Mouse (Mus musculus): ENCODE results near the gene Igf2r. TPM values are rescaled to one million over a fixed set of nuclear protein-coding genes. Genes with fewer than 3 reads are reported as not detected.

Igf2r gene
- total RNA-seq (2021): 100 to 1,000 TPM in 1 of 2 experiments, 10 to 100 TPM in 1; 99.0 to 108 TPM

GRCm38 (mm10) chr17:12769380-12769921 lies at the start of gene Igf2r:
Igf2r (minus strand) TSS chr17:12769664.
- DNase-seq (ENCODE audit: low spot score): peak; percentile 55
- intact Hi-C loops (cut with DNase I): no loop called here

DNA sequence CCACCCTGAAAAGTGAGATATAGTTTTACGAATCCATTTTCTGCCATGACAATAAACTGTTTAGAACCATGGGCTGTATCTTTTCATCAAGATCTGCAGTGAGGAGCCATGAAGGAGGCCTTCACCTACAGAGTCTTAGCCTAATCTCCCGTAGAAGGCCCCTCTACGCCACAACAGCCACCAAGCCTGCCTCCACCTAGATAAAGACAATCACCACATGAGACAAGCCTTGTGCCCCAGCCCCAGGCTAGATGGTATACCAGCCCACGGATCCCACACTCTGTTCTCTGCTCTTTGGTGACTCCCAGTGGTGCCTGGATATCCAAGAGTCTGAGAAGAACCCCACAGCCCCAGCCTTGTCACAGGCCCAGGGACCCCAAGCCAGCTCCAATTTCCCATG lies 46.4 kb upstream of the Igf2r start:
- no peak for DNase-seq (ENCODE audit: low spot score)

GRCm38 (mm10) chr17:12814502-12814901 lies 45.0 kb upstream of the Igf2r start:
- intact Hi-C loops (cut with DNase I): no loop called here
- no peak for DNase-seq (ENCODE audit: low spot score)

More for the DNA sequence above, 46.4 kb upstream of the Igf2r start:
- intact Hi-C loops (cut with DNase I): no loop called here

GRCm38 (mm10) chr17:12810973-12811303 lies 41.5 kb upstream of the Igf2r start:
- DNase-seq (ENCODE audit: low spot score): no peak

DNA sequence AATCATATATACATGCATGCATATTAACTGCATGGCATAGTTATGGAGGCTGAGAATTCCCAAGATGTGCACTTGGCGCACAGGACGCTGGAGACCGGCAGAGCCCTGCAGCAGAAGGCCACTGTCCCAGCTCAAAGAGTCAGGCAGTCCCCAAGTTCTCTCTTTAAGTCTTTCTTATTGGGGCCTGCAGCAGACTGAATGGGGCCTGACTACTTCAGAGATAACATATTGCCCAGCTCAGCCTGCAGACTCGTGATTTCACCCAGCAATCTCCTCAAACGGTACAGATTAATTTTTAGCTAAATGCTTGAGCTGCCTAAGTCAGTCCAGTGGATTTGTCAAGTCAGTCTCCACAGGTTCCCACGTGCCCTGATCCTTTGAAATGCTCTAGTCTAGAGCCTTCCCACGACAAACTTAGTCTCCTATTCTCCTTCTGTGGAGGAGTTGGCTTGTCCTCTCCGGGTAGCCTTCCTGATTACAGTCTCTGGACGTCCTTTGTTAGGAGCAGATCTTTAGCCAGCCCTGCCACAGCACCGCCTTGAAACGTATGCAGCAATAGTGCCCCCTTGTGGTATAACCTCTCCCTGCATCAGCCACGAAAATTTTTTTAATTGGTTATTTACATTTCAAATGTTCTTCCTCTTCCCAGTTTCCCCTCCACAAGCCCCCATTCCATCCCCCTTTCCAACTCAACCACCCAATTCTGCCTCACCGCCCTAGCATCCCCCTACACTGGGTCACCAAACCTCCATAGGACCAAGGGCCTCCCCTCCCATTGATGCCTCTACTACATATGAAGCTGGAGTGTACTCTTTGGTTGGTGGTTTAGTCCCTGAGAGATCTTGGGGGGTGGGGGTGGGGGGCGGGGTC lies 40.9 kb upstream of the Igf2r start:
- DNase-seq (ENCODE audit: low spot score): peak; percentile 59
- intact Hi-C loops (cut with DNase I): loop anchor here (1.0 to 2.0 kb wide), 5 partner anchors 50 to 394 kb away; no protein-coding TSS in a partner anchor

More at GRCm38 (mm10) chr17:12810973-12811303, 41.5 kb upstream of the Igf2r start:
- intact Hi-C loops (cut with DNase I): loop anchor here (1.0 to 2.0 kb wide), 5 partner anchors 50 to 394 kb away; no protein-coding TSS in a partner anchor

DNA sequence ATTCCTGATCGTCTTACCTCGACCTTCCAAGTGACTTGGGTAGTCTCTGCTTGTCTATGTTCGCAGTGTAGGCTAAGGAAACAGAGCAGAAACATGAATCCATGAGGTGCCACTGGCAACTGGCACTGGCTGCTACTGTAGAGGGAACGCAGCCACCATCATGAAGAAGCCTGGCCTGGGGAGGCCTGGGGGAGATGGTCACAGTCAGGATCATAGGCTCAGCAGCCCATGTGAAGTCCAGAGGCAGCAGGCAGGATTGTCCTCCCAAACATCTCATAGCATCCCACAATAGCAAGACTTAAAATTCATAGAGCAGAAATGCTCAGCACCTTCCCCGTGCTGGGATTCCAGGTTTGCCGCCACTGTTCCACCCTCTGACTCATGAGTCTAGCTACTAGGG lies 39.4 kb upstream of the Igf2r start:
- no peak for DNase-seq (ENCODE audit: low spot score)
- intact Hi-C loops (cut with DNase I): no loop called here

GRCm38 (mm10) chr17:12804584-12805445 lies 35.4 kb upstream of the Igf2r start:
- DNase-seq (ENCODE audit: low spot score): no peak
- intact Hi-C loops (cut with DNase I): no loop called here

DNA sequence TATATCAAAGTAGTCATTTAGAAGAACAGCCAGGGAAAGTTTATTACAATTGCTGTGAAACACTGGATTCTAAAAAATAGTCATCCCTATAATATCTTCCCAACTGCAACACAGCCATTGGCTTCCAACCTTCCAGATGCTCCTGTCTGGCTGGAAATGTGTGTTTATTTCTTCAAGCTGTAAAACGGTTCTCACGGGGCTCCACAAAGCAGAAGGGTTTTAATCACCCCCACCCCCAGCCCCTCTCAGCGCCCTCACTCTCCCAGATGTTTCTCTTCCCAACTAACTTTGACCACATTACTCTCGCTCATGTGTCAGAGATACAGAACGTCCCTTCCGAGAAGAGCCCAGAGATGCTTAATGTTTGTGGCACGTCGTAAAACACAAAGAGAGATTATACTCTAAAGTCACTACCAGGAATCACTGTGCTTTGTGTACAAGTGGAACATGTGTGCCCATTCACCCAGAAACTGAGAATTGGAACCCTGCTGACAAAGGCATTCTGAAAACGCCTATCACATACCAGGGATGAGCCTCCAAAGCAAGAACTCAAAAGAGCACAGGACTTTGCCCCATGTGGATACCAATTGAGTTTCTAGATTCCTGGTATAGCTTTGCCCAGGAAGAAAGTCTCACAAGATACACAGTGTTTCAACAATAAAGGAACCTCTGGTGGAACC lies 32.5 kb upstream of the Igf2r start:
- intact Hi-C loops (cut with DNase I): no loop called here
- no peak for DNase-seq (ENCODE audit: low spot score)

DNA sequence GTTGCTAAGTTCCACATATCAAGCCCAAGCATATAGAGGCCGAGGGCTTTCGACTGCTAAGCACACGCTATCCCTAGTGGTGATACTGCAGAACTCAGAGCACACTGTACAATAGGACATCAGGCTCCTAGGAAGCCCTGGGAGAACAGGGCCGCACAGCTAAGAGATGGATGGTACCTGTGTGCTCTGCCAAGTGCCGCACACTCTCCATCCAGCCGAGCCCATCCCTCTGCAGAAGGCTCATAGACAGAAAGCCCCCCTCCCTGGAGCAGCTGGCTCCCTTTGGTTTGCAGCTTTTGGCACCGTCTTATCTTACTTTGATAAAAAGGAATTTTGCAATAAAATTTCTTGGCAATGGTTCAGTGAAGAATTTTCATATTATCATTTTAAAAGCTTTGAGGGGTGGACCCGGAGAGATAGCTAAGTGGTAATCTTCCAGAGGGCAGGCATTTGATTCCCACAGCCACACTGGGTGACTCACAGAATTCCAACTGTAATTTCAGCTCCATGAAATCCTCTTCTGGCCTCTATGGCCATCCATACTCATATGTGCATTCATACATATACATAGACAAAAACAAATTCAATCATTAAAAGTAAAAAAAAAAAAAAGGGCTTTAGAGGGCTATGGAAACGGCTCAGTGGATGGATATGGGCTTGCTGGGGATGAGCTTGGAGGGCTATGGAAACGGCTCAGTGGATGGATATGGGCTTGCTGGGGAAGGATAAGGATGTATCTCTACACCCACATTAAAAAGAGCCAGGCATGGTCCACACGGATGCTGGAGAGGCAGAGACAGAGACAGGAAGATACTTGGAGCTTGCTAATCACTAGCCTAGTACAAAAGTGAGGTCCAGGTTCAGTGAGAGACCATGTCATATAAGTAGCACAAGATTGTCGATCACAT lies 30.2 kb upstream of the Igf2r start:
- intact Hi-C loops (cut with DNase I): no loop called here
- DNase-seq (ENCODE audit: low spot score): no peak

- no peak for DNase-seq (ENCODE audit: low spot score)
- intact Hi-C loops (cut with DNase I): no loop called here
Observed at GRCm38 (mm10) chr17:12798571-12798970, 29.1 kb upstream of the Igf2r start.

- DNase-seq (ENCODE audit: low spot score): no peak
- intact Hi-C loops (cut with DNase I): no loop called here
Observed at GRCm38 (mm10) chr17:12797427-12798029, 28.1 kb upstream of the Igf2r start.

DNA sequence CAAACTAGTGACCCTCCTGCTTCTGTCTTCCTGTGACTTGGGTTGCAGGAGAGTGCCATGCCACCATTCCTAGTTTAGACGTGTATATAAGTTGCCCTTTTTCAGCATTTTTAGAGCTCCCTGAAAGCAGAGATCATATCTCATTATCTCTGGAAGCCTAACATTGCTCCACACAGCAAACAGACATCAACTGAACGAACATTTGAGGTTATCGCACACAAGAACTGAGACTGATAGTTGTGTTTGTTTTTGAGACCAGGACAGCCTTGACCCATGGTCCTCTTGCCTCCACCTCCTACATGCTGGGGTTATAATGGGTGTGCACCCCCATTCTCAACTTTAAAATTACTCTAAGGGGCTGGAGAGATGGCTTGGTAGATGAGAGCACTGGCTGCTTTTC lies 27.2 kb upstream of the Igf2r start:
- DNase-seq (ENCODE audit: low spot score): no peak
- intact Hi-C loops (cut with DNase I): no loop called here

DNA sequence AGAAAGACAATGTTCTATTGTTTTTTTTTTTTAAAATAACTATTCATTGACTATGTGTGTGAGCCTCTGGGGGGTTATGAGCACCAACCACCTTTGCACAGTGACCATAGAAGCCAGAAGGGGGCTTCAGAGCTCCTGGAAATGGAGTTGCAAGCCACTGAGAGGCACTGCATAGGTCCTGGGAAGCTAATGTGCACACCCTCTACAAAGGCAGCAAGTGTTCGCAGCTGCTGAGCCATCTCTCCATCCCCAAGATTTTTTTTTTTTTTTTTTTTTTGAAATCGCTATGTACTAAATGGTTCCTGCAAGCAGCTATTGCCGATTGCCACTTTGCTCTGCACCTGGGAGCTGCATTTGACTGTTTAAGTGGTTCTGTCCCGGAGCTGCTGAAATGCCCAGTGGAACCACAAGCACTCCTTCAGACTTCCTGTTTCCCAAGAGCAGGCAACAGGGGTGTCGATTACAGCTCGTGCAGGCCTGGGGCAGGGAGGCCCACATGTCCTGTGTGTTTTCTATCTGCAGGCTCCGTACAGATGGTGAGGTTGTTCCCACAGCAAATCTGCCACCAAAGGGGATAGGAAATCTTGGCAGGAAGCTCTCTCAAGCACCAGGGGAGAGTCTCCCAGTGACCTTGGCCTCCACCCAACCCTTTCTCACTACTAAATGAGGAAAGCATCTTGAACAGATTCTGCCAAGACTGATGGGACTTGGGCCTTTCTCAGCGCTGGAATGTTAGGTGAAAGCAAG lies 24.4 kb upstream of the Igf2r start:
- intact Hi-C loops (cut with DNase I): loop anchor here (2.0 to 5.0 kb wide), 2 partner anchors 35 to 52 kb away; no protein-coding TSS in a partner anchor
- peak; percentile 82 for DNase-seq (ENCODE audit: low spot score)

DNA sequence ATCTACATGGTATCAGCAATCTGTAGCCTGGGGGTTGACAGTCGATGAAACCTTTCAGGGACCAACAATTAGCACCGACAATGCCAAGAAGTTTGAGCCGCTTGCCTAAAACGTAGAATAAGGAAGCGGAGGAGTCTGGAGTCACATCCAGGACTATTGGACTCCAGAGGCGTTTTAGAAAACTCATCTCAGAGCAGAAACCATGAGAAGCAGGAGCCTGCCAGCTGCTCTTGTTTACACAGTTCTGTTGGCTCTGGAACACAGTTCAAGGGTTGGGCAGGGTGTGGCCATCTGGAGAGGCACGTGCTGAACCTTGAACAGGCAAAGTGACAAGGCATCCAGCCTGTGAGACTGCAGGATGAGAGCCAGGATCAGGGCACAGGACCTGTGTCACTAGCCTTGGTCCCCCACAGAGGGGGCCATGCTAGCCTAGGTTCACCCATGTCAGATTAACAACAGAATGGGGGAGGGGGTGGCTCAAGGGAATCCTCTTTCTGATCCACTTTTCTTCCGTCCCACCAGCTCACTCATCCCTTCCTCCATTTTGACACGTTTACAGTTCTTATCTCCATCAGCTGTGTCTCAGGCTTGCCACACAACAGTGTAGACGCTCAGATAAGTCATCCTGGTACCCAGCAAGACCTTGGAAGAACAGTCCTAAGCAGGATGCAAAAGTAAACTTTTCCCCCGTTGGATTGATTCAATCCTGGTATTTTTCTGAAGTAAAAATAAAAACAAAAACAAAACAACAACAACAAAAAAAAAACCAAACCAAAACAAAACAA lies 23.1 kb upstream of the Igf2r start:
- DNase-seq (ENCODE audit: low spot score): peak; percentile 68
- intact Hi-C loops (cut with DNase I): loop anchor here (2.0 to 5.0 kb wide), 2 partner anchors 34 to 50 kb away; no protein-coding TSS in a partner anchor

- DNase-seq (ENCODE audit: low spot score): peak; percentile 64
- intact Hi-C loops (cut with DNase I): loop anchor here (2.0 to 5.0 kb wide), 2 partner anchors 49 to 67 kb away; no protein-coding TSS in a partner anchor
Observed at GRCm38 (mm10) chr17:12791420-12791819, 22.0 kb upstream of the Igf2r start.

DNA sequence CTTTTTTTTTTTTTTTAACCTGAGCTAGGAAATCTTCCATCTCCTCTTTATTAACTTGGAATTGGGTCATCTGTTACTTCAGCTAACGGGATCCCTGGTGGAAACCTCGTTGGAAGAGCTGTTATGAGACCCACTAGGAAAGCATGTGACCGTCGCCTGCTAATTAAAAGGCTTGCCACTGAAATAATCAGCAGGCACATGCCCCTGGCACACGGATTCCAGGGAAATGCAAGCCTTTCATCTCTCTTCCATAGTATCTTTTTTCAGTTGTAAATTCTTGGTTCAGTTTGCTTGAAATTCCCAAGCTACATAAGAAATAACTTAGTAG lies 21.6 kb upstream of the Igf2r start:
- intact Hi-C loops (cut with DNase I): loop anchor here (2.0 to 5.0 kb wide), 2 partner anchors 49 to 66 kb away; no protein-coding TSS in a partner anchor

More for the DNA sequence above, 21.6 kb upstream of the Igf2r start:
- DNase-seq (ENCODE audit: low spot score): no peak
